Mouse (Mus musculus): ENCODE measurements around the gene Opn4.

DNA sequence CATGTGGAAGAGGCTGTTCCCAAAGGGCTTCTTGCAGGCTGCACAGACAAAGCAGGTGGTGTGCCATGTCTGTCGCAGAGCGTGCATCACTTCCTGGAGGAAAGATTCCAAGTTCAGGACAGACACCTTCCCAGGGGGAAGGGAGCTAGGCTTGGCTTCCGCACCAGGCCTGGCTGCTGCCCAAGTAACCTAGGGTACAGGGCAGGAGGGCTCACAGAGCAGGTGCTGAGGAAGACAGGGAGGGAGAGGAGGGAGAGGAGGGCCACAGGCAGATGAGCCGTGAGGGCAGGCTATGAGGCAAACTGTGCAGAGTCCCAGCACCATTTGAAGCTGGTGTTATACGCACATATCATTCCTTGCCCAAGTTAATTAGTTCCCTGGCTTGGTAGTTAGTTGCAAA, 58.0 kb downstream of the Opn4 start:
- TF ChIP-seq CTCF (IDR thresholded peaks at IDR 0.05; ENCODE audit: low read depth) (no peak), EP300 (IDR thresholded peaks at IDR 0.05; ENCODE audit: low read depth) (no peak)

Data from liver, embryonic 14.5 days (tissue).